Mouse (Mus musculus) right cerebral cortex, postnatal 4 days (tissue): ENCODE data around the gene Ap1s3.
A peak's percentile ranks its signal among the peaks of the same experiment; 100 is the strongest.

ENCODE experiments used
- DNase-seq: peaks from one replicate; pipeline ENCODE4 v3.0.0-alpha.2; 2022

The Ap1s3 gene

GRCm38 (mm10) chr1:79671543-79672337 lies at the start of gene Ap1s3:
Gene Ap1s3 (minus strand): TSS chr1:79671972.
- peak; percentile 8 for DNase-seq

GRCm38 (mm10) chr1:79714152-79714923 lies 42.6 kb upstream of the Ap1s3 start:
- no peak for DNase-seq

GRCm38 (mm10) chr1:79713081-79713480 lies 41.3 kb upstream of the Ap1s3 start:
- DNase-seq = no peak

GRCm38 (mm10) chr1:79711147-79712126 lies 39.7 kb upstream of the Ap1s3 start:
- DNase-seq = no peak

GRCm38 (mm10) chr1:79710678-79711077 lies 38.9 kb upstream of the Ap1s3 start:
- no peak for DNase-seq

- no peak for DNase-seq
These were observed 38.4 kb upstream of the Ap1s3 start for GRCm38 (mm10) chr1:79710216-79710615.

GRCm38 (mm10) chr1:79707383-79707782 lies 35.6 kb upstream of the Ap1s3 start:
- DNase-seq = no peak

- DNase-seq = no peak
These were observed 34.9 kb upstream of the Ap1s3 start for GRCm38 (mm10) chr1:79706707-79707106.

- no peak for DNase-seq
These were observed 32.9 kb upstream of the Ap1s3 start for GRCm38 (mm10) chr1:79704672-79705071.

- DNase-seq = no peak
These were observed 31.7 kb upstream of the Ap1s3 start for GRCm38 (mm10) chr1:79703520-79703919.

- DNase-seq = no peak
These were observed 26.7 kb upstream of the Ap1s3 start for GRCm38 (mm10) chr1:79698506-79698905.

- DNase-seq = peak; percentile 59
These were observed 25.6 kb upstream of the Ap1s3 start for GRCm38 (mm10) chr1:79697382-79697781.

- DNase-seq = no peak
These were observed 25.2 kb upstream of the Ap1s3 start for GRCm38 (mm10) chr1:79696933-79697332.

- DNase-seq = no peak
These were observed 20.7 kb upstream of the Ap1s3 start for GRCm38 (mm10) chr1:79692482-79692881.

GRCm38 (mm10) chr1:79687254-79687653 lies 15.5 kb upstream of the Ap1s3 start:
- no peak for DNase-seq

- no peak for DNase-seq
These were observed 12.3 kb upstream of the Ap1s3 start for GRCm38 (mm10) chr1:79684027-79684426.

- DNase-seq = no peak
These were observed 11.2 kb upstream of the Ap1s3 start for GRCm38 (mm10) chr1:79682936-79683335.

- DNase-seq = no peak
These were observed 9.0 kb upstream of the Ap1s3 start for GRCm38 (mm10) chr1:79680777-79681176.

- DNase-seq = no peak
These were observed 6.4 kb upstream of the Ap1s3 start for GRCm38 (mm10) chr1:79678117-79678684.

- DNase-seq = no peak
These were observed 3.9 kb upstream of the Ap1s3 start for GRCm38 (mm10) chr1:79675716-79676115.

GRCm38 (mm10) chr1:79671196-79671542 lies 603 bp downstream of the Ap1s3 start:
- no peak for DNase-seq

- no peak for DNase-seq
These were observed 2.3 kb downstream of the Ap1s3 start for GRCm38 (mm10) chr1:79669419-79669974.
